Mouse (Mus musculus) E14TG2a.4 (cell line): ENCODE measurements at regions not wholly inside any gene's neighbourhood (a gene's known extent, or its start where the extent isn't known, plus 50 kb on each side); places are given as distances from the start of the nearest gene placed in this dataset.

Experiments used
- H3K27me3 ChIP-seq: 2 replicates; pipeline ENCODE4 v1.6.1; 2014; ENCODE audit warnings: low read length, control low read depth; ENCODE audit not compliant: insufficient read depth
- H3K36me3 ChIP-seq: 2 replicates; pipeline ENCODE4 v1.6.1; 2014; ENCODE audit warnings: low read length, control low read depth; ENCODE audit not compliant: insufficient read depth
- H3K4me1 ChIP-seq: replicated peaks from 2 replicates; pipeline ENCODE4 v1.6.1; 2014; ENCODE audit warnings: low read depth, low read length, control low read depth
- H3K4me3 ChIP-seq: replicated peaks from 2 replicates; pipeline ENCODE4 v1.5.1; 2014; ENCODE audit warnings: mild to moderate bottlenecking, low read length
- H3K9me3 ChIP-seq: 2 replicates; pipeline ENCODE4 v1.6.1; 2014; ENCODE audit warnings: low read length, control low read depth
- CTCF ChIP-seq: conservative IDR thresholded peaks from 2 replicates; pipeline ENCODE4 v1.5.1; 2014; ENCODE audit warnings: low read length
- NANOG ChIP-seq: IDR thresholded peaks from 2 replicates; pipeline ENCODE4 v1.6.1; 2014; ENCODE audit warnings: borderline replicate concordance, low read length, mixed read lengths
- POU5F1 ChIP-seq: IDR thresholded peaks from 2 replicates; pipeline ENCODE4 v1.6.1; 2014; ENCODE audit warnings: low read length, borderline replicate concordance

GRCm38 (mm10) chr2:51830965-51831720 is 103.8 kb downstream of the Rbm43 start:
- TF ChIP-seq CTCF: no peak
- no peak for TF ChIP-seq NANOG
- TF ChIP-seq POU5F1: no peak
- no peaks in the 10 kb centered on the region for H3K27me3 ChIP-seq
- H3K4me1 ChIP-seq: no peaks in the 10 kb centered on the region
- H3K36me3 ChIP-seq: no peaks in the 10 kb centered on the region
- H3K4me3 ChIP-seq: no peak overlapping the region
- peaks cover 11% of the 10 kb centered on the region for H3K9me3 ChIP-seq

- Histone ChIP-seq H3K4me1 (no peaks in the 10 kb centered on the region), H3K9me3 (peaks cover 7% of the 10 kb centered on the region), H3K27me3 (no peaks in the 10 kb centered on the region), H3K36me3 (no peaks in the 10 kb centered on the region), H3K4me3 (no peak overlapping the region)
- TF ChIP-seq NANOG: no peak
- no peak for TF ChIP-seq POU5F1
- TF ChIP-seq CTCF: no peak
Measured at GRCm38 (mm10) chr2:51837864-51838263, 97.1 kb downstream of the Rbm43 start.

GRCm38 (mm10) chr2:51840808-51841207 is 94.2 kb downstream of the Rbm43 start:
- Histone ChIP-seq H3K9me3 (no peaks in the 10 kb centered on the region), H3K4me3 (no peak overlapping the region), H3K36me3 (no peaks in the 10 kb centered on the region), H3K4me1 (no peaks in the 10 kb centered on the region), H3K27me3 (no peaks in the 10 kb centered on the region)
- no peak for TF ChIP-seq POU5F1
- TF ChIP-seq NANOG: no peak
- TF ChIP-seq CTCF: no peak

DNA sequence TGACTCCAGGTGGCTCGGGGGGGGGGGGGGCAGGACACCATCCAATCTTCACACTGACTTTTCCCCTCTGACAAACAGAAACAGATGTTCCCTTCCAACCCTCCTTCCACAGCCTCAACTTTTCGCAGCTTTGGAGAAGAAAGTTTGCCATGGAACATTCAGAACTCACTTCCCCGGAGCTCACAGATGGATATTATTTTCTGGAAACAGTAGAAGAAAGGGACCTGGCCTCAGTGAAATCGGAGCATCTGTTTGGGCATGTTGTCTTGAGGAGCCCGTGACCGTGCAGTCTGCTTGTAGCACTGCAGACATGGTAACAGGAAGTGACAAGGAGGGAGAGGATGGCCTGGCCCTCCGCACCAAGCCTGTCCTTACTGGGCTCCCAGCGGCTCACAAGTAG is 90.1 kb downstream of the Rbm43 start:
- Histone ChIP-seq H3K9me3 (no peaks in the 10 kb centered on the region), H3K4me3 (no peak overlapping the region), H3K27me3 (no peaks in the 10 kb centered on the region), H3K4me1 (no peaks in the 10 kb centered on the region), H3K36me3 (no peaks in the 10 kb centered on the region)
- TF ChIP-seq CTCF: no peak
- TF ChIP-seq POU5F1: no peak
- no peak for TF ChIP-seq NANOG

GRCm38 (mm10) chr2:51847556-51847955 is 87.4 kb downstream of the Rbm43 start:
- Histone ChIP-seq H3K27me3 (no peaks in the 10 kb centered on the region), H3K4me3 (no peak overlapping the region), H3K4me1 (peaks cover 10% of the 10 kb centered on the region), H3K36me3 (no peaks in the 10 kb centered on the region), H3K9me3 (no peaks in the 10 kb centered on the region)
- TF ChIP-seq POU5F1: no peak
- no peak for TF ChIP-seq NANOG
- TF ChIP-seq CTCF: no peak

- Histone ChIP-seq H3K4me1 (peaks cover 10% of the 10 kb centered on the region), H3K27me3 (no peaks in the 10 kb centered on the region), H3K9me3 (no peaks in the 10 kb centered on the region), H3K4me3 (no peak overlapping the region), H3K36me3 (no peaks in the 10 kb centered on the region)
- TF ChIP-seq CTCF: no peak
- TF ChIP-seq POU5F1: no peak
- TF ChIP-seq NANOG: no peak
Measured at GRCm38 (mm10) chr2:51847964-51848363, 87.0 kb downstream of the Rbm43 start.

DNA sequence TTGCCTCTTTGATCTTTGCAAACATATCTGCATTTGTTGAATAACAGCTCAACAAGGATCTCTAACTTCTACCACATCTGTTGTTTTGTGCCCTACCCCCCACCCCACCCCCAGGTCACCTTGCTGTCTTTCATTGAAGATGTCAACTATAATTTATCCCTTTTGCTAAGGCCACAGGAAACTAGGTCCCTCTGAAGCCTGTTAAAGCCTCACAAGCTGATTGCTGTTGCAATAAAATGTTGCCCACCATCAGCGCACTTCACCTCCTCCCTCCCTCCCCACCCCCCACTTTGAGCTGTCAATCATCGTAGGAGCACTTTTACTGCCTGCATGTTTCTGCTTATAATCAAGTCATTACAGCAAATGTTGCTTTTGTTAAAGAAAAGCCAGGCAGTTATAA is 86.5 kb downstream of the Rbm43 start:
- H3K9me3 ChIP-seq: no peaks in the 10 kb centered on the region
- peaks cover 10% of the 10 kb centered on the region for H3K4me1 ChIP-seq
- no peak overlapping the region for H3K4me3 ChIP-seq
- no peaks in the 10 kb centered on the region for H3K27me3 ChIP-seq
- TF ChIP-seq POU5F1 (no peak), CTCF (no peak), NANOG (no peak)
- H3K36me3 ChIP-seq: no peaks in the 10 kb centered on the region

- Histone ChIP-seq H3K4me3 (no peak overlapping the region), H3K27me3 (no peaks in the 10 kb centered on the region), H3K9me3 (no peaks in the 10 kb centered on the region), H3K4me1 (peaks cover 10% of the 10 kb centered on the region), H3K36me3 (no peaks in the 10 kb centered on the region)
- no peak for TF ChIP-seq POU5F1
- no peak for TF ChIP-seq CTCF
- TF ChIP-seq NANOG: no peak
Measured at GRCm38 (mm10) chr2:51850581-51850980, 84.4 kb downstream of the Rbm43 start.

DNA sequence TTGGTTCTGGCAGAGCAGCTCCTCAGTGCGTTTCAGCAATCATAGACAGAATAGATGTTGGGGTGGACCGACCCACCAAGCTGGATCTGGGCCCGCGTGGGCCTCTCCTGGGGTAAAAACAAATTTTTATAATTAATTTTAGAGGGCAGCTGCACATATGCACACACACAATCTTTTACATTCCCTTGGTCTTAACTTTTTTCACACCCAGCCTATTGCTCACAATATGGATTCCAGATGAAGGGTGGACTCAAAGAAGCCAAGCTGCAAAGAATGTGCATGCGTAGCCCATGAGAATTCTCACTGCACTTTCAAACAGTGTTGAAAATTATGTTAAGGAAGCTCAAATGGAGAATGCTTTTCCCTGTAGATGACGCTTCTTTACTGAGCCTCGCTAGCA is 83.3 kb downstream of the Rbm43 start:
- Histone ChIP-seq H3K9me3 (no peaks in the 10 kb centered on the region), H3K27me3 (no peaks in the 10 kb centered on the region), H3K4me1 (peaks cover 10% of the 10 kb centered on the region), H3K36me3 (no peaks in the 10 kb centered on the region), H3K4me3 (no peak overlapping the region)
- TF ChIP-seq CTCF (no peak), POU5F1 (no peak), NANOG (no peak)

DNA sequence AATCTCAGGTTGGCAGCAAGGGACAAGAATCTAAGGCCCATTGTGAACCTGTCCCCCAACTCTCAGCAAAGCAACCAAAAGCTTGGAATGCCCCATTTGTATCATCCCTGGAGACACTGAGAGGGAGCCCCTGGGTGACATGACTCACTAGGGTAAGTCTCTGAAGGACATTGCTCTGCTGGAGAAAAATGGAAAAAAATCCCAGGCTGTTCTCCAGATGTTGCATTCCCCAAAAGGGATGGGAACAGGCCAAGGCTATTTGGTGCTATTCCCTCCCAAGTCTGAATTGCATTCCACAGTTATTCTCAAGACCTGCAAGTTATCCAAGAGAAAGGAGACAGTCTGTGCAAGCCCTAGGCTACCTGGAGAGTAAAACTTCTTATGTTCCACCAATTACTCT is 77.7 kb downstream of the Rbm43 start:
- H3K4me3 ChIP-seq: no peak overlapping the region
- H3K4me1 ChIP-seq: no peaks in the 10 kb centered on the region
- no peaks in the 10 kb centered on the region for H3K36me3 ChIP-seq
- TF ChIP-seq CTCF (no peak), POU5F1 (no peak), NANOG (no peak)
- peaks cover 28% of the 10 kb centered on the region for H3K9me3 ChIP-seq
- H3K27me3 ChIP-seq: no peaks in the 10 kb centered on the region
